Mouse (Mus musculus) mouse embryonic stem cell (cell line): ENCODE results near the gene Edf1.

ENCODE experiments used
- in situ Hi-C, 2 experiments: fragments of 300-500 bp; cut with MboI; formaldehyde crosslinking; loops; 1 replicate in 1 of 2; 3 replicates in 1 of 2; pipeline ENCODE4 v1.14.3; 2019 to 2020; ENCODE audit warnings: low sequenced_read_pairs in 2 of 2, low pct_unique_long_range_greater_than_20kb in 1 of 2, mixed read lengths in 1 of 2; ENCODE audit not compliant: unreplicated experiment in 1 of 2

Gene Edf1

GRCm38 (mm10) chr2:25607761-25608622 lies 50.3 kb downstream of the Edf1 start, which contains the start of gene Rabl6:
Gene Rabl6 (minus strand): TSS chr2:25608521.
- in situ Hi-C loops: no loop called here

- in situ Hi-C loops: no loop called here
Observed at GRCm38 (mm10) chr2:25608671-25609070, 51.0 kb downstream of the Edf1 start.
